Mouse (Mus musculus) megakaryocyte, embryonic 14.5 days (primary cell): ENCODE data around the gene Mafg.

Source experiments
- FLI1 ChIP-seq: IDR thresholded peaks from 2 replicates; pipeline ENCODE4 v1.6.1; 2012; ENCODE audit warnings: low read length, inconsistent platforms, mixed read lengths
- GATA1 ChIP-seq: IDR thresholded peaks from 3 replicates; pipeline ENCODE4 v1.6.1; 2012; ENCODE audit warnings: mixed read lengths, low read length, inconsistent platforms, borderline replicate concordance

GRCm38 (mm10) chr11:120577211-120578023, 56.0 kb downstream of the Mafg start:
- no peak for TF ChIP-seq GATA1
- TF ChIP-seq FLI1 = no peak
